Mouse (Mus musculus): Measurements from ENCODE around the gene Hist1h2ad.
"Not testable (repeated sequence)": the region's sequence is repeated elsewhere in the genome, so short reads cannot be mapped to it uniquely, and the experiment has no call there.

Hist1h2ad gene

DNA sequence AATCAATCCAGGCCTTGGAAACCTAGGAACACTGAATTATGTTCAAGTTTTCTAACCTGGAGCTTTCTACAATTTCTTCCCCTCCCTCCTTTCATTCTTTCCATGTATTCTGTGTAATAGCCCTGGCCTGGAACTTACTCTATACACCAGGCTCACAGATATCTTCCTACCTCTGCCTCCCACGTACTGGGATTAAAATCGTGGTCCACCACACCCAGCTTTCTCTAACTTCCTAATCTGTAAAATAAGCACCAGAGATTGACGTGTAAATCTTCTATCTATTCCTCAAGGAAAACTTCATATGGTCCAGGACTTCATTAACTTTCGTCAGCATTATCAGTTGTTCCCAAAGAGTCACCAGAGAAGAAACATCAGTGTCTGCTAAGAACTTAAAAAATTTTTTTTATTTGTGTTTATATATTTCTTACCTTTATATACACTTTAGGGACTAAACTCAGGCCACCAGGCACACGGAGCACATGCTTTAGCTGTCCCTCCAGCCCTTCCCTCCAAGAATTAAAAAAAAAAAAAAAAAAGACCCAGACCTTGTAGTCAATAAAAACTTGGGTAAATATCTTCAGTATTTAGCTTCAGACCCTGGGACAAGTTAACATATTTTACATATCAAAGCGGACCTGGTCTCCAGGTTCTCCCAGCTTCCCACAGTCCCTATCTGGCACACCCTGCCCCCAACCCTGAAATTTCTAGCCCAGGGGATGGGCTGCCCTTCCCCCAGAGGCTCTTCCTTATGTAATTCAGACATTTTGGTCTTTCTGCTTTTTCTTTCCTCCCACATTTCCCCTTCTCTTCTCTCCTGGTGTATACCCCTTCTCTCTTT lies 8.3 kb downstream of the Hist1h2ad start:
- DNase-seq (ENCODE audit: inconsistent age in 2 of 2, low spot score in 1 of 2), result peak in 1 of 2 experiments; percentile 47

GRCm38 (mm10) chr13:23583387-23584068 lies 9.3 kb downstream of the Hist1h2ad start:
- DNase-seq (ENCODE audit: inconsistent age in 2 of 2, low spot score in 1 of 2), result peak in 1 of 2 experiments; percentile 47

DNA sequence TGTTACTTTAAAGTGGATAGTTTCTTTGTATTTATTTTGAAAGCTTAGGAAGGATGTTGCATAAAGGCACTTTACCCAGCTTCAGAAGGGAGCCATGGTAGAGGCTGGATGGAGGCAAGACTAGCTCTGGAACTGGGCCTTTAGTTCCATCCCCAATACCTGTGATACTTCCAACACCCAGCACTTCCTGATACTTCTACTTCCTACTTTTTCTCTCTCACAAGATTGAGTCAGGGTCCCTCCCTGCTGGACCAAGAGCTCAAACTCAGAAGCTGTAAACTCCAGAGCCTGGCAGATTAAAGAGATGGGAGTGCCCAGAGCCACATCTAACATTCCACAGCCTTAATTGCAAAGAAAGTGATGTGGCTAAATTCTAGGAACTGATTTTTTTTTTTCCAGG lies 10.2 kb downstream of the Hist1h2ad start:
- peak in 1 of 2 experiments; percentile 71 for DNase-seq (ENCODE audit: inconsistent age in 2 of 2, low spot score in 1 of 2)

GRCm38 (mm10) chr13:23585029-23585441 lies 10.9 kb downstream of the Hist1h2ad start:
- peak; percentile 72 to 93 for DNase-seq (ENCODE audit: inconsistent age in 2 of 2, low spot score in 1 of 2)

GRCm38 (mm10) chr13:23585442-23586098 lies 11.4 kb downstream of the Hist1h2ad start:
- DNase-seq (ENCODE audit: inconsistent age in 2 of 2, low spot score in 1 of 2), result peak; percentile 80 to 96

- DNase-seq (ENCODE audit: inconsistent age in 2 of 2, low spot score in 1 of 2), result peak in 1 of 2 experiments; percentile 81
Observed at GRCm38 (mm10) chr13:23586099-23586939, 12.1 kb downstream of the Hist1h2ad start.

- DNase-seq (ENCODE audit: inconsistent age in 2 of 2, low spot score in 1 of 2), result no peak
Observed at GRCm38 (mm10) chr13:23586940-23587225, 12.7 kb downstream of the Hist1h2ad start.

DNA sequence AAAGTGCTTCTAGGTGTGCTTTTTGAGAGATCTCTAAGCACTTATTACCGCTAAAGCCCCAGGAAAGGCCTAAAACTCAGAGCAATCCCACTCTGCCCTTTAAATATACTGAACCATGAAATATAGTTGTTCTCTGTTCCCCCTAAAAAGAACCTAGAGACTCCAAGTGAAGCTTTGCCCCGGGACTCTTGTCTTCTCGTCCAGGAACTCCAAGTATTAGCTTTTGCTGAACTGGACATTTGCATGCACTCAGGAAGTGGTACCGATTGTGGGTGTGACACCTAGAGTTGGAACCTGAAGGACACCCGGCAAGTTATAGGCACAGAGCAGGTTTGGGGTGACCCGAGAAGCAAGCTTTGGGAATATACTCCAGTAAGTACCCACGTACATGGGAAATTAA lies 17.0 kb downstream of the Hist1h2ad start:
- DNase-seq (ENCODE audit: inconsistent age in 2 of 2, low spot score in 1 of 2), result no peak

- DNase-seq (ENCODE audit: inconsistent age in 2 of 2, low spot score in 1 of 2), result not testable (repeated sequence)
Observed at GRCm38 (mm10) chr13:23591886-23592285, 17.7 kb downstream of the Hist1h2ad start.

DNA sequence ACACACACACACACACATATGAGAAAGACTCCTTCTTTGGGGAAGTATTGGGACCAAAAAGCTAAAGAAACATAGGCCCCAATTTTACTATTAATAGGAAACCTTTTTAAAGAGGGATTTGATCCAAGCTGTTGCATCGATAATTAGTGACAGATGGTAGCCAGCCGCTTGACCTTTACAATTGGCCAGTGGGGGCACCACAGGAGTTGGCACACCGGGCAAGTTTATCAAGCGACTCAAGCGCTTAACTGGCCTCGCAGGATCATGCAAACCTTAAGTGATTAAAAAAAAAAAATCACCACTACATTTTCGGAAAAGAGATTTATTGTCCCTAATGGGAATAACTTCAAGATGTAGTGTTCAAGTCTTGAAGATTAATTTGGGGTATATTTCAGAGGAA lies 18.4 kb downstream of the Hist1h2ad start:
- no peak for DNase-seq (ENCODE audit: inconsistent age in 2 of 2, low spot score in 1 of 2)

GRCm38 (mm10) chr13:23593051-23593770 lies 19.0 kb downstream of the Hist1h2ad start:
- no peak for DNase-seq (ENCODE audit: inconsistent age in 2 of 2, low spot score in 1 of 2)

DNA sequence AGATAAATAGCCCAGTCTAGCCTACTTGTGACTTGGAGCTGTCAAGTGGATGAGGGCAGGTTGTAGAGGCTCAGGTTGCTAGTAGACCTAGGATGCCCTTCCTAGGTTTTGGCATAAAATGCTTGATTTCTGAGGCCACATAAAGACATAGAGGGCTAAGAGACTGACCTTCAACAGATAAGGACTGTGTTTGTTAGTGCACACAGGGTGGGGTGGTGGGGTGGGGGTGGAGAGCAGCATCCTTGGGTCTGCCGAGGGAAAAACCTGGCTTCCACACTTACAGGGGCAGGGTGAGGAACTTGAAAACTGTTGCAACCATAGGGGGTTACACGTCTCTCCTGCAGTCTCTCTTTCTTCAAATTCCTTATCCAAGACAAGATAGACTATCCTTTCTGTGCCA lies 21.0 kb downstream of the Hist1h2ad start:
- no peak for DNase-seq (ENCODE audit: inconsistent age in 2 of 2, low spot score in 1 of 2)

DNA sequence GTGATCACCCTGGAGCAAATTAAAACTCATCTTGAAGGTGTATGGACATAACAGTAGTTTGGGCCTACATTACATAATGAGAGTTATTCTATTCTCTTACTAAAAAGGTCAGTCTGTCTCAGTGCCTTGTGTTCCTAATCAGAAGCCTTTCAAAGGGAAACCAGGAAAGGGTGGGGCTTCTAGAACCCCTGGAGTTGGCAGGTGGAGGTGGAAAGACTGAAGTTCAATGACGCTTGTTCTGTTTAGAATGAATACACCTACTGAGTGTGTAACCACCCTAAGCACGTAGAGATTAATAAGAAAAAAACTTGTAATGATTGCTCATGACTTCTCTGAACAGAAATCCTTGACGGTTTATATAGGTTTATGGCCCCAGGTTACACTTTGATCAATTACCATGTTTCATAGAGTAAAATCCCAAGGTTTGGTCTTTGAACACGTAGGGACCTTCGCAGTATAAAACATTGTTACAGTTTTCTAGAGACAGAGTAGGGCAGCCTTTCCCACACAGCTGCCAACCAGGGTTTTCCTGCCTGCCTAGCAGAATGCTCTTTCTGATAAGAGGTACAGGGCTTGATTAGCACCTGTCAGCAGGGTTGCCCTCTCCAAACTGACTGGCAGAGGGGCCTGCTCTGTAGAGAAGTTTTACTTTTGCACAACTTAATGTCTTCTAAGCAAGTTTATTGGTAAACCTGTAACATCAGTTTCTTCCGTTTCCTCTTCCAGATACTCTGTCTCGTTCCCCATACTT lies 21.6 kb downstream of the Hist1h2ad start:
- no peak for DNase-seq (ENCODE audit: inconsistent age in 2 of 2, low spot score in 1 of 2)

DNA sequence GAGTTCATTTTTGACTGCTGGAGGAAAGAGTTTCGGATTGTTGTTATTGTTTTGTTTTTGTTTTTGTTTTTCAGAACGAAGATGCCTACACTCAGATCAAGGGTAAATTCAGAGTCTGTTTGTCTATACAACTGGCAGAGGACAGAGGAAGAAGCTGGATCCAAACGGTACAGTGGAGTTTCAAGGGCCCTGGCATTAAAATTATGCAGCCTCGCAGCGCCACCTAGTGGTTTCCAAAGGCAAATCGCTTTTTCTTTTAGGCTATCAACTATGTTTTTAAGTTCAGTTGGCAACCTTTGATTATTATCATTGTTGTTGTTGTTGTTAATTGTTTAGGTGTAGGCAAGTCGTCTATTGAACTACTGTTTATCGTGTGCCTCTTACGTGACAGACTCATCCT lies 23.8 kb downstream of the Hist1h2ad start:
- DNase-seq (ENCODE audit: inconsistent age in 2 of 2, low spot score in 1 of 2), result peak; percentile 77 to 93

DNA sequence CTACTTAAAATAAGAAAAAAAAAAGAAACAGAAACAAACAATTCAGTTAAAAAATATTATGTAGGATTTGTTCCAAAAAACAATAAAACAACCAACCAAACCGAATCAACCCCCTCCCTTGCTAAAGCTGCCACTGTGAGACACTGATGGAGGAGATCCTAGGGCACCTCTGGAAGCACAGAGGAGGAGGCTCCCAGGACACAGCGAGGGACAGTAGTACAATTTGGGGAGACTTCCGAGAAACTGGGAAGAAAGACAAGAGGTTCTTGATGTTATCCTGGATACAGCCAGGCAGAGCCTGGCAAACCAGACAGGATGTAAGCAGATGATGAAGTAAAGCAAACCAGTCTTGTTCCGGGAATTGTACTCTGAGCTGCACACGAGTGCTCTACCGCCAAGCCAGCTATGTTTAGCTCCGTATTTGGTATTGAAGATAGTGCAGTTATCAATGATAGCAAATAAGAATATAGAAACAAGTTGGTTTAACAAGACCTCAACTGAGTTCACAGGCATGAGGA lies 29.1 kb downstream of the Hist1h2ad start:
- DNase-seq (ENCODE audit: inconsistent age in 2 of 2, low spot score in 1 of 2), result no peak

DNA sequence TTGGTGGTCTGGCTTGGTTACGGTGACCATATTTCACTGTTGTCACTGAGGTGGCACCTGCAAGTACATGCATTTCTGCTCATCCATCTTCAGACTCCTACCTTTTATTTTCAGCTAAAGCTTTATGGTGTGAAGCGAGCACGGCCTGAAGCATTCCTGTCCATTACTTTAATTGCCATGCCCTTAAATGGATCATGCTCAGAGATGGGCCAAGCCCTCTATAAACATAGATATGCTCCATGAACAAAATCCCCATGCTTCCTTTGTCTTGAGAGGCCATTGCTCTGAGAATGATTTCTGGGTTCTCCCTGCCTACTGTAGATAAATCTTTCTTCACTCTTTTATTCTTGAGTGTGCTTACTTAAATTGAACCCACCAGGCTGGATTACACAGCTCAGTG lies 30.3 kb downstream of the Hist1h2ad start:
- DNase-seq (ENCODE audit: inconsistent age in 2 of 2, low spot score in 1 of 2), result no peak

- DNase-seq (ENCODE audit: inconsistent age in 2 of 2, low spot score in 1 of 2), result no peak
Observed at GRCm38 (mm10) chr13:23605052-23605451, 30.9 kb downstream of the Hist1h2ad start.

- peak; percentile 15 to 68 for DNase-seq (ENCODE audit: inconsistent age in 2 of 2, low spot score in 1 of 2)
Observed at GRCm38 (mm10) chr13:23609209-23609608, 35.0 kb downstream of the Hist1h2ad start.

GRCm38 (mm10) chr13:23609844-23610243 lies 35.7 kb downstream of the Hist1h2ad start:
- no peak for DNase-seq (ENCODE audit: inconsistent age in 2 of 2, low spot score in 1 of 2)

Measured in adrenal gland, adult (tissue).